Mouse (Mus musculus) ovary, postnatal 36 days (tissue): ENCODE data around the gene Caskin2.
"Not testable (repeated sequence)": the region's sequence is repeated elsewhere in the genome, so short reads cannot be mapped to it uniquely, and the experiment has no call there.

ENCODE experiments used
- DNase-seq: peaks from one replicate; pipeline ENCODE4 v3.0.0; 2022; ENCODE audit warnings: low spot score, mixed read lengths

The Caskin2 gene

GRCm38 (mm10) chr11:115764698-115765097 is 48.7 kb downstream of the Caskin2 start:
- DNase-seq, result no peak

- DNase-seq, result not testable (repeated sequence)
These were observed 51.3 kb downstream of the Caskin2 start for GRCm38 (mm10) chr11:115762176-115762575.

GRCm38 (mm10) chr11:115753485-115753884 is 60.0 kb downstream of the Caskin2 start:
- no peak for DNase-seq

GRCm38 (mm10) chr11:115752653-115753052 is 60.8 kb downstream of the Caskin2 start:
- DNase-seq, result no peak

- DNase-seq, result no peak
These were observed 61.7 kb downstream of the Caskin2 start for GRCm38 (mm10) chr11:115751725-115752124.

- DNase-seq, result no peak
These were observed 63.6 kb downstream of the Caskin2 start for GRCm38 (mm10) chr11:115749834-115750233.
